In the genomic region with DNA sequence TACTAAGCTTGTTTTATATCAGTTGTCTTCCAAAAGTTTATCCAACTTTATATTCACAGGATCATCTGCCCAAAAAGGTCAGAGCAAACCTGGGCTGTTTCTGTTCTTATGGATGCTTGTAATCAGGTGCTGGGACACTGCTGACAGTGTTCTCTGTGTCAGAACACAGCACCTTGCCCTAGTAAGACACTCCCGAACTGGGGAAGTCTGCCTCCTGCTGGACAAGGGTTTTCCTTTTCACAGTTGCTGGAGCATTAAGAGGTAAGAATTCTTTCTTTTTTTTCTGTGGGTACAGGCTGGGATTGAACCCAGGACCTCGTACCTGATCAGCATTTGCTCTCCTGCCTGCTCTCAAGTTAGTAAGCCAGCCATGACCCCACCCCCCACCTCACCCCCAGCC, we compare ENCODE assay signal across 8 mouse cellular contexts.
DNase-seq lines count a peak whose midpoint lies in the region; ATAC-seq and TF ChIP-seq lines count a peak whose summit lies in the region.

No protein-coding gene starts in this region.

- no peak overlapping the region for H3K4me3 ChIP-seq in thymus, adult 2 months (ENCODE audit: control insufficient read depth, insufficient read depth, low read length)
- peak overlapping the region; percentile 33 for H3K4me3 ChIP-seq in liver, embryonic 12.5 days

- H3K27me3 ChIP-seq in thymus, adult 2 months (ENCODE audit: control insufficient read depth, insufficient read depth, low read length), result no peaks in the 10 kb centered on the region
- no peaks in the 10 kb centered on the region for H3K27me3 ChIP-seq in liver, embryonic 12.5 days (replicated peaks)

- H3K4me2 ChIP-seq in liver, embryonic 12.5 days, result peak overlapping the region; percentile 65

- H3K36me3 ChIP-seq in thymus, adult 2 months (ENCODE audit: control insufficient read depth, insufficient read depth, low read length), result peaks cover 11% of the 10 kb centered on the region
- peaks cover 75% of the 10 kb centered on the region for H3K36me3 ChIP-seq in liver, embryonic 12.5 days

- no peaks in the 10 kb centered on the region for H3K4me1 ChIP-seq in thymus, adult 2 months (replicated peaks; ENCODE audit: control insufficient read depth, insufficient read depth, low read length)
- H3K4me1 ChIP-seq in liver, embryonic 12.5 days, result peaks cover 80% of the 10 kb centered on the region

- DNase-seq in embryo, embryonic 11 days, result peak; percentile 35
- DNase-seq in embryo, embryonic 9.5 days (ENCODE audit: extremely low spot score), result no peak
- peak; percentile 9 for DNase-seq in thymus, adult 2 months
- DNase-seq in thymus, adult 18-20 months, result no peak
- peak; percentile 34 for DNase-seq in thymus, postnatal 14 days
- no peak for DNase-seq in frontal cortex, postnatal 10 days (ENCODE audit: low spot score in 2 of 2)
- no peak for DNase-seq in frontal cortex, postnatal 36 days (ENCODE audit: low spot score in 2 of 2)

- TF ChIP-seq POLR2A in thymus, adult 2 months (IDR thresholded peaks at IDR 0.05; ENCODE audit: control insufficient read depth, extremely low read depth, insufficient read depth, low read length, poor library complexity), result no peak

- WGBS in thymus, adult 2 months, result 81% methylated on average over 2 of the region's 2 CpGs
- WGBS in liver, embryonic 12.5 days (ENCODE audit: insufficient replicate concordance), result 43% methylated on average over 2 of the region's 2 CpGs

- no peaks in the 10 kb centered on the region for H3K9me3 ChIP-seq in liver, embryonic 12.5 days (replicated peaks)

- H3K27ac ChIP-seq in thymus, adult 2 months (ENCODE audit: control insufficient read depth, insufficient read depth, low read length), result no peak overlapping the region
- peak overlapping the region; percentile 97 for H3K27ac ChIP-seq in liver, embryonic 12.5 days

- H3K9ac ChIP-seq in liver, embryonic 12.5 days, result peak overlapping the region; percentile 74

- TF ChIP-seq CTCF in thymus, adult 2 months (IDR thresholded peaks at IDR 0.05; ENCODE audit: borderline replicate concordance, control insufficient read depth, extremely low read depth, insufficient read depth, low read length, poor library complexity), result no peak

- no peak for ATAC-seq in liver, embryonic 12.5 days

Comparison
In these comparisons a context has a peak if more than half of its experiments do, and no peak if none do; other contexts are left out.
1. DNase-seq: peak in embryo, embryonic 11 days (single experiment), thymus, adult 2 months (single experiment) and thymus, postnatal 14 days (single experiment); none in embryo, embryonic 9.5 days (single experiment), thymus, adult 18-20 months (0 of 2), frontal cortex, postnatal 10 days (0 of 2) and frontal cortex, postnatal 36 days (0 of 2).